Mouse (Mus musculus): Measurements from ENCODE around the gene Sh3bp5. TPM values are rescaled to one million over a fixed set of nuclear protein-coding genes. Genes with fewer than 3 reads are reported as not detected.

Sh3bp5 gene
- polyA plus RNA-seq, 1 experiment from 2014 or later: 30.1 TPM

DNA sequence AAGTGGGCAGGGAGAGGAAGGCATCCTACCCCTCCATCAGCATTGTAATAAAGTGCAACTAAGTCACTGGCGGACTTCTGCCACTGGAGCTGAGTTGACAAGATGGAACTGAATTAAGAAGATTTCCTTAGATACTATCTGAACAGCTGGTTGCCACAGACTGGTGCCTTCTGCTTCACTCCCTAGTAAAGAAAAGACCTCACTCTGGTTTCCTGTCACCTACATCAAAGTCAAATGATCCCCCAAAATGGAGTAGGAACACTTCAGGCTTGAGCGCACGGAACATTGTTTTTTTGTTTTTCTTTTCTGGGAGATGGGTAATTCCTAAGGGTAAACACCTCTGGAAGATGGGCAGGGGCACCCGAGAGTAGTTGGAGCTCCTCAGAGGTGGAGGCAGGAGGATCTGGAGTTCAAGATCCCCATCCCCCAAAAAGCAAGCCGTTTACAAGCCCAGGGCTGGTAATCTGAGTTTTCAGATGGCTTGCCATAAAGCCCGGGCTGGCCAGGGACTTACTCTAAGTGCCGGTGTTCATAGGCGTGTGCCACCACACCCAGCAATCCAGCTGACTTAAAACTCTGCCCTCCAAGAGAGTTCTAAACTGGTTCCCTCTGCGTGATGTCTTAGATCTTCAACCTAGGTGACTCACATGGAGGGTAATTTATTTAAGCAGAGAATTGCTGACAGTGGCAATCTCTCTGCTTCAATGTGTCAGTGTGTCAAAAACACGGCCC lies 21.5 kb downstream of the Sh3bp5 start:
- no peak for DNase-seq (ENCODE audit: low spot score)
- no peaks in the 10 kb centered on the region for H3K9me3 ChIP-seq
- H3K27ac ChIP-seq: peak overlapping the region; percentile 74
- no peak overlapping the region for H3K4me3 ChIP-seq
- WGBS: 65% methylated on average over 10 of the region's 10 CpGs
- H3K36me3 ChIP-seq: peaks cover 23% of the 10 kb centered on the region; the same call in 1 of the 2 replicates
- peaks cover 98% of the 10 kb centered on the region for H3K4me1 ChIP-seq
- no peaks in the 10 kb centered on the region for H3K27me3 ChIP-seq (ENCODE audit: insufficient read depth, poor library complexity, severe bottlenecking)

DNA sequence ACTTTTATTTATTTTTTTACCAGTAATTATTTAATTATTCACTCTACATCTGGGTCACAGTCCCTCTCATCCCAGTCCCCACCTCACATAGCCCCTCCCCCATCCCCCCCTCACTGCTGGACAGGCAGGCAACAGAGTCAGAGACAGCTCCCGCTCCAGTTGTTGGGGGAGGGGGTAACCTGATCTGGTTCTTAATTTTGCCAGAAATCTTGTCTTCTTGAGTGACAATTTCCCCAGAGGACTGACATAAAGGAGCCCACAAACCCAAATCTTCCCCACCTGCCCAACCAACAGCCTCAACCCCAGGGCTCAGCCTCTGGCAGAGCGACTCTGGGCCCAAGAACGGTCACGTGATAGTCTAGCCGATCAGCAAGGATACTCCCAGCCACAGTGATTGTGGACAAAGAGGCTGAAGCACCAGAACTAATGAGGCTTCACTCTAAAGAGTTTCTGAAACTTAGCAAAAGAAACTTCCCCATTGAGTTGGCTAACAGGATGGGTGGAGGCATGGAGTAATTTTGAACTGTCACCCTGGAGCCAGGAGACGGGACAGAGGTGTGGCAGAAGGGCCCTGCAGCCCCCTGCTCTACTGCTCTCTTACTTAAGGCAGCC lies 22.3 kb downstream of the Sh3bp5 start:
- no peak overlapping the region for H3K4me3 ChIP-seq
- H3K27ac ChIP-seq: peak overlapping the region; percentile 74
- no peaks in the 10 kb centered on the region for H3K27me3 ChIP-seq (ENCODE audit: insufficient read depth, poor library complexity, severe bottlenecking)
- peaks cover 23% of the 10 kb centered on the region; the same call in 1 of the 2 replicates for H3K36me3 ChIP-seq
- DNase-seq (ENCODE audit: low spot score): no peak
- peaks cover 98% of the 10 kb centered on the region for H3K4me1 ChIP-seq
- WGBS: 62% methylated on average over 6 of the region's 6 CpGs
- H3K9me3 ChIP-seq: no peaks in the 10 kb centered on the region

DNA sequence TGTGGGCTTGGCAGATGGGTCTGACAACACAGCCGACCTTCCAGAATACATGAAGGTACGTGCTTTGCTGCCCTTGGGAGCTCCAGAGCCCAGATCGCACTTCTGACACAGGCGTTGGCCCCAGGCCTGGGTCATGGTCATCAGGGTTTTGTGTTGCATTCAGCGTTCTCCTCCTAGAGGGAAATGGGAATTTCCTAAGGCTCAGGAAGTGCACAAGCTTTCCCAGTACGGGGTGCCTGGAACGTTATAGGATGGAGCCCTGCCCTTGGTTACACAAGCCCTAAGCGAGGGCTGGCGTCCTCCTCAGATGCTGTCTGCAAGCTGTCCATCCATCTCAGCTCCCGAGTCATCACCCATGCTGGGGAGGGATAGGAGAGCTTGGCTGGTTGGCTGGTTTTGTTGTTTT lies 23.2 kb downstream of the Sh3bp5 start:
- H3K27ac ChIP-seq: peak overlapping the region; percentile 64
- no peaks in the 10 kb centered on the region for H3K9me3 ChIP-seq
- peaks cover 23% of the 10 kb centered on the region; the same call in 1 of the 2 replicates for H3K36me3 ChIP-seq
- peak; percentile 74 for DNase-seq (ENCODE audit: low spot score)
- WGBS: 76% methylated on average over 10 of the region's 10 CpGs
- no peaks in the 10 kb centered on the region for H3K27me3 ChIP-seq (ENCODE audit: insufficient read depth, poor library complexity, severe bottlenecking)
- H3K4me1 ChIP-seq: peaks cover 98% of the 10 kb centered on the region
- no peak overlapping the region for H3K4me3 ChIP-seq

DNA sequence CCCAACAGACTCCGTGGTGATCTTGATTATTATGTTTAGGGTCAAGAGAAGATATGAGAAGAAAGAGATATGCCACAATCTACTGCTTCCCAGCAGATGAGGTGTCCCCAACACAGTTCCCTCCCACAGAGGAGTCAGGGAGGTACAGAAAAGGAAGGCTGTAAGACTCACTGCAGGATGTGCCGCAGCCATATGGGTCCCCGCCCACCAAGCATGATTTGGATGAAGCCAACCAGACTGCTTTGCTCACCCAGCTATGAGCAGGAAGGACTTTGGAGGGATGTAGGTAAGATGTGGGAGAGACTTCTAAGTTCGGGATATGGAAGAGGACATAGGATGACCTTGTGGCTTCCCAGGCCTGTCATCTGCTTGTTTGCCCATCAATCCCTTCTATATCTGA lies 25.1 kb downstream of the Sh3bp5 start:
- WGBS: 66% methylated on average over 4 of the region's 4 CpGs
- Histone ChIP-seq H3K4me3 (no peak overlapping the region), H3K27me3 (ENCODE audit: insufficient read depth, poor library complexity, severe bottlenecking) (no peaks in the 10 kb centered on the region), H3K27ac (peak overlapping the region; percentile 87; the same call in 1 of the 2 replicates), H3K9me3 (no peaks in the 10 kb centered on the region), H3K36me3 (peaks cover 26% of the 10 kb centered on the region; the same call in 1 of the 2 replicates), H3K4me1 (peaks cover 98% of the 10 kb centered on the region)
- DNase-seq (ENCODE audit: low spot score): no peak

DNA sequence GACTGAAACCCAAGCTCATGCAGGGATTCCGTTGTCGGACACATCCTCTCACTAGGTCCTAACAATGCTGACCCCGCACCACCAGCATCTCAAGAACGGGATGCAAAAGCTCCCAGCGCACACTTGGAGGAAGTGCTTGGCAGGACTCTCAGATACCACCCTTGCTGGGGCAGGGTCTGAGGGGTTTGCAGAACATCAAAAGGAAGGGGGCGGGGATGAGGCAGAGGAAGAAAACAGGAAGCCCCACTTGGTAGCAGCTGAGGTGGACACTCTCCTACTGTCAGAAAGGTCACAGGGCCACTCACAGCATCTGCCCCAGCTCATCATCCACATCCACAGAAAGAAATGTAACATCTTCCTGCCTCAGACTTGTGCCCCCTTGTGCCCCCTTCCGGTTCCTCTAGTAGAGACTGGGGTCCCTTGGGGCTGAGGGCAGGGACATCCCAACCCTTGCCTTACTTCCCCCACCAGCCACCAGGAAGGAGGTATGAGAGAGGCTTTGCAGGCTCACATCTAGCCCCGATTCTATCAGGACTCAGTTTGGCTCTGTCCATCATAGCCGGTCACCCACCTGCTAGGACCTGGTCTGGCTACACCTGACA lies 25.7 kb downstream of the Sh3bp5 start:
- H3K27ac ChIP-seq: peak overlapping the region; percentile 87
- peaks cover 26% of the 10 kb centered on the region; the same call in 1 of the 2 replicates for H3K36me3 ChIP-seq
- H3K4me1 ChIP-seq: peaks cover 98% of the 10 kb centered on the region
- peak; percentile 74 for DNase-seq (ENCODE audit: low spot score)
- 65% methylated on average over 9 of the region's 9 CpGs for WGBS
- H3K4me3 ChIP-seq: no peak overlapping the region
- H3K9me3 ChIP-seq: no peaks in the 10 kb centered on the region
- no peaks in the 10 kb centered on the region for H3K27me3 ChIP-seq (ENCODE audit: insufficient read depth, poor library complexity, severe bottlenecking)

DNA sequence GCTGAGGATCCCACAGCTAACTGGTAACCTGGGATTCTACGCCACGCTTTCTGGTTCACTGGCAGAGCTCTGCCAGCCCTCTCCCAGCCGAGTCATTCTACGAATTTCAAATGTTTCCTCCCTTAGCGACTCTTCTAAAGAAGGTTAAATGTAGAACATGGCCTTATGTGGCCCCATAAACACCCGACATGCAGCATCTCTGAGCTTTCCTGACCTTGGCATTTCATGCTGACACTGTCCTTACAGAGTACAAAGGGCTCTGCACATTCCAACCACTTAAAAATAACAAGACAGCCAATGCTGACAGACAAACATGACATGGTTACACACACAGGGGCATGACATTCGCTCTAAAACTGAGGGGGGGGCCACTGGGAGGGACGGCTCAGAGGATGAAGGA lies 27.2 kb downstream of the Sh3bp5 start:
- Histone ChIP-seq H3K4me1 (peaks cover 98% of the 10 kb centered on the region), H3K4me3 (peak overlapping the region; percentile 22; the same call in 1 of the 2 replicates), H3K36me3 (peaks cover 26% of the 10 kb centered on the region; the same call in 1 of the 2 replicates), H3K27ac (peak overlapping the region; percentile 87), H3K9me3 (no peaks in the 10 kb centered on the region), H3K27me3 (ENCODE audit: insufficient read depth, poor library complexity, severe bottlenecking) (no peaks in the 10 kb centered on the region)
- DNase-seq (ENCODE audit: low spot score): no peak
- 33% methylated on average over 8 of the region's 8 CpGs for WGBS

DNA sequence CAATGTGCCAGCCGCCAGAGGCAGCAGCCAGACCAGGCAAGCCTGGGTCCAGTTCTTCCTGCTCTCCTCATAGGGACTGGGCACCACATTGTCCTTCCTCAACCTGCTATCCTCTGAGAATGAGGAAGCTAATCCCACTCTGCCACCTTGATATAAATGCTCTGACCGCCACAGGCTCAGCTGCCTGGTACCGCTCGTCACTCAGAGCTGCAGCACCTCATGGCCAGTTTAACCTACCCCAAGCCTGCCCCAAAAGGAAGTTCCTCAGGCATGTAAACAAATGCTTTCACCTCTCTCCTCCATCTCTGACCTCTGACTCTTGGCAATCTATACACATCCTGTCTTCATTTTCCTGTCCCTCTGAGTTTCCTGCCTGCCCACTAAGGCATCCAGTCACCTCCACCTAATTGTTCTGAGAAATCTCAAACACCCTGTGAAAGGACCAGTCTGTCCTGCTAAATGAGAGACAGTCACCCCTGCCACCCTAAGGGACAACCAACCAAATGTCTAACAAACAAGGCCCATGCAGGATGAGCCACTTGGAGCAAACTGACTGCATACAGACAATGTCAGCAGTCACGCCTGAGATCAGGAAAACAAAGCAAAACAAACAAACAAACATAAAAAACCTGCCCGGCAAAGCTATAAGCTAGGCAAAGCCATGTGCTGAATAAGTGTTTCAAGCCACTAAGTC lies 27.8 kb downstream of the Sh3bp5 start:
- H3K27me3 ChIP-seq (ENCODE audit: insufficient read depth, poor library complexity, severe bottlenecking): no peaks in the 10 kb centered on the region
- no peak overlapping the region for H3K4me3 ChIP-seq
- H3K36me3 ChIP-seq: peaks cover 26% of the 10 kb centered on the region; the same call in 1 of the 2 replicates
- DNase-seq (ENCODE audit: low spot score): no peak
- H3K27ac ChIP-seq: peak overlapping the region; percentile 87
- no peaks in the 10 kb centered on the region for H3K9me3 ChIP-seq
- 51% methylated on average over 6 of the region's 6 CpGs for WGBS
- H3K4me1 ChIP-seq: peaks cover 98% of the 10 kb centered on the region

DNA sequence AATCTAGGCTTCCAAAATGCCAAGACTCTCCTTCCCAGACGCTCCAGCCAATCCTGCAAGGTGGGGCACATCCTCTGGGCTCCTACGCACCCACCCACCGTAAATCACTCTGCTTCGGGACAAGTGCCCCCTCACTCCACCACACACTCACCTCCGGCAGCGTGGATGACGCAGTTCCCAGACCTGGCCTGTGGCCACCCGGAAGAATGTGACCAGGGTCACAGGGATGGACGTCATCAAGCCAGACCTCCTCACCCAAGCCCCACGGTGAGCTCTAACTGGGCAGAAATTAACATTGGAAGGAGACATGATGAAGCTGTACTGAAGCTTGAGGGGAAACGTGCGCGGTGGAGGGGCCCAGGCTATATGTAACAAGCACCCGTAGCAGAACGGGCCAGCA lies 28.7 kb downstream of the Sh3bp5 start:
- peaks cover 24% of the 10 kb centered on the region; the same call in 1 of the 2 replicates for H3K36me3 ChIP-seq
- WGBS: 78% methylated on average over 15 of the region's 15 CpGs
- H3K27me3 ChIP-seq (ENCODE audit: insufficient read depth, poor library complexity, severe bottlenecking): no peaks in the 10 kb centered on the region
- DNase-seq (ENCODE audit: low spot score): no peak
- peak overlapping the region; percentile 87 for H3K27ac ChIP-seq
- no peaks in the 10 kb centered on the region for H3K9me3 ChIP-seq
- no peak overlapping the region for H3K4me3 ChIP-seq
- H3K4me1 ChIP-seq: peaks cover 98% of the 10 kb centered on the region

DNA sequence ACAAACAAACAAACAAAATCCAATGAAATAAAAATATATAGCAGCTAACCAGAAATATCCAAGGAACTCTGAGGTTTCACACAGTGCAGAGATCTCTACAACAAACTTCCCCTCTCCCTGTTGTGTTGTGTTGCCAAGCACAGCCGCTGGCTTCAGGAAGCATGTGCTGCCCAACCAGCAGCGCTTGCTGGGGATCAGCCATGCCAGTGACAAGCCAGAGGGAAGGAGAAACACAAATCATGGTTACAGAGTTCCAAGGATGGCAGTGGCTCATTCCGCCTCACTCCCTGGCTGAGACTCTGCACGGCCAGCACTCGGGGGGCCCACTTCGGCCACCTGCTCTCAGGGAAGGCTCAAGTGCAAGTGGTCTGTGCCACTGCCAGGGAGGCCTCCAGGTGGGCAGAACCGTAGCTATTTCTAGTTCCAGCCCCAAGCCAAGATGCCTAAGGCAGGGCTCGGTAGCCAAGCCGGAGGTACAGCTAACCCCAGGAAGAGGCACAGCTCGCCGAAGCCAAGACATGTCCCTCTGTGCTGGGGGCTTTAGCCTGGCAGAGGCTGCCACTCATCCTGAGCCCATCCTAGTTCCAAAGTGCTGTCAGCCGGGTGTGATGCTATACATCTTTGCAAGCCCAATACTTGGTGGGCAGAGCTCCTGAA lies 29.6 kb downstream of the Sh3bp5 start:
- Histone ChIP-seq H3K4me3 (no peak overlapping the region), H3K4me1 (peaks cover 100% of the 10 kb centered on the region), H3K36me3 (peaks cover 21% of the 10 kb centered on the region; the same call in 1 of the 2 replicates), H3K9me3 (no peaks in the 10 kb centered on the region), H3K27ac (peak overlapping the region; percentile 87), H3K27me3 (ENCODE audit: insufficient read depth, poor library complexity, severe bottlenecking) (no peaks in the 10 kb centered on the region)
- no peak for DNase-seq (ENCODE audit: low spot score)
- WGBS: 80% methylated on average over 12 of the region's 12 CpGs

DNA sequence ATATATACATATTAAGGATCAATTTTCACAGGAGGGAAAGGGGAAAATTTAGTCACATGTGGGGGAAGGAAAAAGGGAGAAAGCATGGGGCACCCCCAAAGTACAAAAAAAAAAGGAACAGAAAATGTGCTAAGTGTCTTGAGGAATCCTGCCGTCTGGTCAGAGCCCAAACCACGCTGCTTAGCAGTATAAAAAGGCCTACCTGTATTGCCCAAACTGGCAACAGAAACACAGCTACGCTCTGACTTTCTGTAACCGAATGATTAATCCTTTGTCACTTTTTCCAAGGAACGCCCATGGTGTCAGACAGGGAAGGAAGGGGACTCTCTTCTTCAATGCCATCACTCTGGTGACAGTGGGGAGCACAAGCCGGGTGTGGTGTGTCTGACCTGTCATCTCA lies 30.2 kb downstream of the Sh3bp5 start:
- H3K36me3 ChIP-seq: peaks cover 14% of the 10 kb centered on the region; the same call in 1 of the 2 replicates
- H3K27me3 ChIP-seq (ENCODE audit: insufficient read depth, poor library complexity, severe bottlenecking): no peaks in the 10 kb centered on the region
- H3K4me1 ChIP-seq: peaks cover 100% of the 10 kb centered on the region
- peak overlapping the region; percentile 87; the same call in 1 of the 2 replicates for H3K27ac ChIP-seq
- no peaks in the 10 kb centered on the region for H3K9me3 ChIP-seq
- 75% methylated on average over 6 of the region's 6 CpGs for WGBS
- no peak overlapping the region for H3K4me3 ChIP-seq
- no peak for DNase-seq (ENCODE audit: low spot score)

DNA sequence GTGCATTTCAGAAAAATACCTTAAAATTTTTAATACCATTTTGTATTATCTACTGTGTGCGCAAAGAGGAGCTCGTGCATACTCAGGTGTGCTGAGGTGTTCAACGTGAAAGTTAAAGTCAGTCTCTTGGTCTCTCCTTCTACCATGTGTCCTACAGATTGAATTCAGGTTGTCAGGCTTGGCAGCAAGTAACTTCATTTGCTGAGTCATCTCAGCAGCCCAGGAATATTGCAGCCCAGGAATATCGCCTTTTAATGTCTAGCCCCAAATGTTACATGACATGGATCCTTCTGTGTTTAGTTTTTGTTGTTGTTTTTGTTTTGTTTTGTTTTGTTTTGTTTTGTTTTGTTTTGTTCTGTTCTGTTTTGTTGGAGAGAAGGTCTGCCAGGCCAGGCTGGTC lies 31.2 kb downstream of the Sh3bp5 start:
- peaks cover 100% of the 10 kb centered on the region for H3K4me1 ChIP-seq

DNA sequence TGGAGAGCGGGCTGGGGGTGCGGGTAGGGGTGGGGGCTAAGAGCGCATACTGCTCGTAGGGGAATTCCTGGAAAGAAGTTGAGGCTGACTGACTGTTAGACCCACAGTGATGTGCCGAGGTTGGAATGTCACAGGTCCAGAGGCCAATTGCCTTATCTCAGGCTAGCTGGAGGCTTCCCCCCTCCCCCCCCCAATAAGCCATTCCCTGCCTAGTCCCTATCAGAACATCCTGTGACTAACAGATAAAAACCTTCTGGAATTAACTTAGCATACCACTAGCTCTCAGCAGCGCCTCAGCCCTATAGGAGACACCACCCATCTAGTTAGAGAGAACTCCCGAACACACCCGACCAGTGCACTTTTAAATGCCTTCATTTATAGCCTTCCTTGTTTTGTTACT lies 31.9 kb downstream of the Sh3bp5 start:
- Histone ChIP-seq H3K27me3 (ENCODE audit: insufficient read depth, poor library complexity, severe bottlenecking) (no peaks in the 10 kb centered on the region), H3K36me3 (peaks cover 3% of the 10 kb centered on the region; the same call in 1 of the 2 replicates), H3K4me3 (peak overlapping the region; percentile 22), H3K4me1 (peaks cover 99% of the 10 kb centered on the region), H3K9me3 (no peaks in the 10 kb centered on the region), H3K27ac (peak overlapping the region; percentile 76)
- WGBS: 7% methylated on average over 8 of the region's 8 CpGs
- peak; percentile 88 for DNase-seq (ENCODE audit: low spot score)

More for the DNA sequence above, 31.2 kb downstream of the Sh3bp5 start:
- Histone ChIP-seq H3K27me3 (ENCODE audit: insufficient read depth, poor library complexity, severe bottlenecking) (no peaks in the 10 kb centered on the region), H3K36me3 (peaks cover 4% of the 10 kb centered on the region; the same call in 1 of the 2 replicates), H3K27ac (peak overlapping the region; percentile 76), H3K9me3 (no peaks in the 10 kb centered on the region), H3K4me3 (no peak overlapping the region)
- 77% methylated on average over 4 of the region's 4 CpGs for WGBS
- DNase-seq (ENCODE audit: low spot score): no peak

All from heart, embryonic 10.5 days (tissue).